Mouse (Mus musculus): ENCODE data around the gene Met. TPM values are rescaled to one million over a fixed set of nuclear protein-coding genes. Genes with fewer than 3 reads are reported as not detected.

Gene Met
- total RNA-seq, 1 experiment from 2014 or later: 1.0 TPM

- no peak for ATAC-seq (replicated peaks; ENCODE audit: insufficient number of reproducible peaks, low FRiP score, low TSS enrichment, poor library complexity, severe bottlenecking)
These were observed 22.2 kb downstream of the Met start for GRCm38 (mm10) chr6:17485782-17486181.

DNA sequence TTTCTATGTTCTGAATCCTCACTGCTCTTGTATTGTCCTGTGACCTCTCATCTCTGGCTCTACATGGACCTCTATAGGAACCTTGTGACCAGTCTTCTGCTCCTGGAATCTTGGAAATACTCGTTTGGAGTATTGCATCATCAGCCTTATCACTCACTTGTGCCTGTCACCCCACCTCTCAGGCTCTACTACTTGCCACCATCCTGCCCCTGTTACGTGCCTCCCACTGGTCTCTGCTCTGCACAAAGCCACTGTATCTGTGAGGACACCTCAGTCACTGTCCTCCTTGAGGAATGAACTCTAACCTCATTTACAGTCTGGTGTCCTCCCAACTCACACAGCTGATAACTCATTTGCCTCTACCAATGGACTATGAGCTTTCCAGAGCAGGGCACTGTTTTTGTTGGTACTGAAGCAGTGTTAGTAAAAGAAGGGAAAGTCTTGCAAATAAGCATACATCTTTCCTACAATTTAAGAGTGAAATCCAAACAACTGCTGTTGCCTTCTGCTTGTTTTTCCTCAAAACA lies 24.8 kb downstream of the Met start:
- ATAC-seq (replicated peaks; ENCODE audit: insufficient number of reproducible peaks, low FRiP score, low TSS enrichment, poor library complexity, severe bottlenecking): no peak

- ATAC-seq (replicated peaks; ENCODE audit: insufficient number of reproducible peaks, low FRiP score, low TSS enrichment, poor library complexity, severe bottlenecking): no peak
These were observed 27.2 kb downstream of the Met start for GRCm38 (mm10) chr6:17490786-17491185.

- ATAC-seq (replicated peaks; ENCODE audit: insufficient number of reproducible peaks, low FRiP score, low TSS enrichment, poor library complexity, severe bottlenecking): no peak
These were observed 27.9 kb downstream of the Met start for GRCm38 (mm10) chr6:17491502-17491901.

- no peak for ATAC-seq (replicated peaks; ENCODE audit: insufficient number of reproducible peaks, low FRiP score, low TSS enrichment, poor library complexity, severe bottlenecking)
These were observed 28.5 kb downstream of the Met start for GRCm38 (mm10) chr6:17492062-17492461.

GRCm38 (mm10) chr6:17495413-17495812 lies 31.8 kb downstream of the Met start:
- no peak for ATAC-seq (replicated peaks; ENCODE audit: insufficient number of reproducible peaks, low FRiP score, low TSS enrichment, poor library complexity, severe bottlenecking)

GRCm38 (mm10) chr6:17497366-17497765 lies 33.8 kb downstream of the Met start:
- ATAC-seq (replicated peaks; ENCODE audit: insufficient number of reproducible peaks, low FRiP score, low TSS enrichment, poor library complexity, severe bottlenecking): no peak

DNA sequence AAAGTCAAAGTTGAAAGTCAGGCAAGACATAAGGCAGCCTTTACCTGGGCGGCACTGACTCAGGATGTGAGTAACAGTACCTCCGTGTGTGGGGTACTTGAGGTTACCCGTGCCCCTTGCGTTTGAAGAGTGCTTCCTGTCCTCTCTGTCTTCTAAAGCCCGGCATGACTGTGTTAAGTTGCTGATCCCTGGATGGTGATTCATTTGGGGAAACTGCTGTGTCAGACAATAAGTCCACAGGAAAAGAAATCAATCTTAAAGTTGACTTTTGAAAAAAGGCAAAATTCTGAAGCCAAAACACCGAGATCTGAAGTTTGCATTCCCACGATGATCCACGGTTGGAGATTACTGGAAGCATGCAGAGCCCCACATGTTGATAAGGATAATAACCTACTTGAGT lies 35.2 kb downstream of the Met start:
- ATAC-seq (replicated peaks; ENCODE audit: insufficient number of reproducible peaks, low FRiP score, low TSS enrichment, poor library complexity, severe bottlenecking): no peak

DNA sequence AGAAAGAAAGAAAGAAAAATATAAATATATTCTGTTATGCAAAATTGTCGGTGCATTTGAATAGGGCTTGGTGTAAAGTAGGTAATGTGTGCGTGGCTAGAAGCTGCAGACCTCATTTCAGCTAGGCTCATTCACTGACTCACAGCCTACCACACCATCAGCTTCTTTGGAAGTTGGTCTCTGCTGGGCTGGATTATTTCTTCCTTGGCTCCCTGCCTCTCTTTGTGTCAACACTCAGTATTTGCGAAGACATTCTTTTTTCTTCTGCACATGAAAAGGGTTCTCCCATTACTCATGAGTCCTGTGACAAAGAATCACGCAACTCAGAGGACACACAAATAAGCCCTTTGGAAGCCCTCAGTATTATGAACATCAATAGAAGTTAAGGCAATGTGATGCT lies 37.8 kb downstream of the Met start:
- ATAC-seq (replicated peaks; ENCODE audit: insufficient number of reproducible peaks, low FRiP score, low TSS enrichment, poor library complexity, severe bottlenecking): no peak

GRCm38 (mm10) chr6:17502311-17502710 lies 38.7 kb downstream of the Met start:
- ATAC-seq (replicated peaks; ENCODE audit: insufficient number of reproducible peaks, low FRiP score, low TSS enrichment, poor library complexity, severe bottlenecking): no peak

DNA sequence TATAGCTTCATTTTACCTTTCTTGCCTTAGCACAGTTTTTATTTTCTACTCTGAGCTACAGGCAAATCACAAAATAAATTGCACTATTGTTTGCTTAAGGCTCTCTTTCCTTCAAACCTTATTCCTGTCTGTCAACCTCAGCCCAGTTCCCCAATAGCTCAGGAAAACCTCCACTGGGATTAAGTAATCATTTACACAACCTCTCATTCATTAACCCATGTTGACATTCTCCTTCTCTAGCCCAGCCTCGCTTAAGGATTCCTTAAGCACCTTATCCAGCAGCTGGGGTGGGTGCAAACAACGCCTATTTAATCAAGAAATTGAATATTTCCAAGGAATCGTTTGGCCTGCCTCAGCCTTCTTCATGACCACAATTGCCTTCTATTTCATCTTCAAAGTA lies 40.1 kb downstream of the Met start:
- no peak for ATAC-seq (replicated peaks; ENCODE audit: insufficient number of reproducible peaks, low FRiP score, low TSS enrichment, poor library complexity, severe bottlenecking)

DNA sequence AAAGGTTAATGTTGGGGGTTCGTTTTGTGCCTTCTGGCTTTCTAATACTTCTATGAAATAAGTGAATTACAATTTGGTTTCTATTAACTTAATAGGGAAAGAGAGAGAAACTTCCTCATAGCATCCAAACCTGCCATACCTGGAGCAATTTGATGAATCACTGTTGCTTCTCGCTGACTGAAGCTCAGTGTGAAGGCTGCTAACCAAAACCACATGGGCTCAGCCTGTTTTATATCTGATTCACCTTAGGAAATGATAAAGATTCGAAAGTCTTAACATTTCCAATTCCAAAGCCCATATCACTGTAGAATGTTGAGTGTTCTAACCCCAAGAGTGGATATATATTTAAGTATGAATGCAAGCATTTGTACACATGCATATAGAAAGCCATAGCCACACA lies 41.9 kb downstream of the Met start:
- ATAC-seq (replicated peaks; ENCODE audit: insufficient number of reproducible peaks, low FRiP score, low TSS enrichment, poor library complexity, severe bottlenecking): no peak

DNA sequence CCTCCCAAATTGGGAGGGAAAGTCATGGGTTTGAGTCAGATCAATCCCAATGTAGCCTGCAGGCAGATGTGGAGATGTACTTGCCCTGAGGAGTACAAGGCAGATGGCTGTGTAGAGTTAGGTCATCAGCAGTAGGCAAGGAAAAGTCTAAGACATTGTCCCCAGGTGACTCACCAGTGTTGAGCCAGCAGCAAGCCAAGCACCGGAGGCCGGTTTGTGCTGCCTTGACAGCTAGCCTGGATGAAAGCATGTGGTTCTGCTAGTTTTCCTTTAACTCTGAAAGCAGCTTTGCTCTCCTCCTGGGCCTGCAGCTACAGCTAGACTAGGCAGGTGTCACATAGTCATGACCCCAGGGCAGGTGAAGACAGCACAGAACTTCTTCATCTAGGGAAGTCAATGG lies 43.2 kb downstream of the Met start:
- ATAC-seq (replicated peaks; ENCODE audit: insufficient number of reproducible peaks, low FRiP score, low TSS enrichment, poor library complexity, severe bottlenecking): no peak

DNA sequence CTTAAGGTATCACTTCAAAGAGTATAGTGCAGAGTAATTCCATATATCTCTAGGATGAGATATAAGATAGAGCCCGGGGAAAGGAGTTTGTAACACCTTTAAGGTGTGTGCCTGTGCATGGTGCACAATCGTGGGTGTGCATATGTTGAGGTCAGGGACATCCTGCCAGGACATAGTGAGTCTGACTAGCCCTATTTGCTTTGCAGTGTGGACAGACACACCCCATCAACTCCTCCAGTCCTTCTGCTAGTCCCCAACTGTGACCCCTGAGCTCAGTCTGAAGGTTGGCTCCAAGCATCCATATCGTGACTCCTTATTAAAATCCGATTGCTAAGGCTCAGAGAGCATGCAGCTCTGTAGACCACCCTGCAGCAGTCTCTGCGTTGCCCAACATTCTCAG lies 44.6 kb downstream of the Met start:
- ATAC-seq (replicated peaks; ENCODE audit: insufficient number of reproducible peaks, low FRiP score, low TSS enrichment, poor library complexity, severe bottlenecking): no peak

- ATAC-seq (replicated peaks; ENCODE audit: insufficient number of reproducible peaks, low FRiP score, low TSS enrichment, poor library complexity, severe bottlenecking): no peak
These were observed 45.2 kb downstream of the Met start for GRCm38 (mm10) chr6:17508604-17509372.

DNA sequence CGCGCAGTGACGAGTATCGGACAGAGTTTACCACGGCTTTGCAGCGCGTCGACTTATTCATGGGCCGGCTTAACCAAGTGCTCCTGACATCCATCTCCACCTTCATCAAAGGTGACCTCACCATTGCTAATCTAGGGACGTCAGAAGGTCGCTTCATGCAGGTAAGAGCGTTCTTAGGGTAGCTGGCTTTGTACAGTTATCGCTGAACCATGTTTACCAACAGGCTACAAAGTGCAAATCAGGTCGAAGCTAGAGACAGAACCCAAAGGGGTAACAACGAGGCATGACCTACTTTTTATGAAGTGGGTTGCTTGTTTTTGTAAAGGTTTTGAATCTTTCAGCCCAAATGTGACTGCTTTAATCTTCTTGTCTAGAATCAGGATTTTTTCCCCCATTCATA lies 49.8 kb downstream of the Met start:
- no peak for ATAC-seq (replicated peaks; ENCODE audit: insufficient number of reproducible peaks, low FRiP score, low TSS enrichment, poor library complexity, severe bottlenecking)

DNA sequence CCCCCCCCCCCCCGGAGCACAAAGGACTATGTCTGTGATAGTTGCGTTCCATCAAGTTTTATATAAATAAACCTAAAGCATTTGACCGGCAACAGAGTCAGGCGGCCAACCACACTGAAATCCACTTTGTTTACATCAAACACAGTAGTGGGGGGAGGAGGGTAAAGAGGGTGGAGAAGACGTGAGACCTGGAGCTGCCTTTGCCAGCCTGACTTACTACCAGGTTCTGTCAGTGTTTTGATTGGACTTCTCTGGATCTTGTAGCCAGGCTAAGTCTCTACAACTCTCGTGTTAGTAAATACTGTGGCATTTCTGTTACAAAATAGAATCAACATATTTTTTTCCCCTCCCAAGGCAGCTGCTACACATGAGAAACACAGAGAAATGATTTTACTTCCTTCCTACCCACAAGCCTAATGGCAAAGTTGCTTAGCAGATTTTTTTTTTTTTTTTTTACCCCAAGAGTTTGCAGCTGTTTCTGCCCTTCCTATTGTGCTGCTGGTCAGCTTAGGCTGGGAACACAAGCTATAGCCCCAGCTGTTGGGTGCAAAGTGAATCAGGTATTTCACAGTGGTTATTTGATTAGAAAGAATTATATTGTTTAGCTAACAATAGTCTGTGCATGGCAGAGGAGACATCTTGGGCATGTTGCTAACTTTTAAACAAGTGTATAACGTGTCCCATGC lies 52.3 kb downstream of the Met start:
- ATAC-seq (replicated peaks; ENCODE audit: insufficient number of reproducible peaks, low FRiP score, low TSS enrichment, poor library complexity, severe bottlenecking): no peak

DNA sequence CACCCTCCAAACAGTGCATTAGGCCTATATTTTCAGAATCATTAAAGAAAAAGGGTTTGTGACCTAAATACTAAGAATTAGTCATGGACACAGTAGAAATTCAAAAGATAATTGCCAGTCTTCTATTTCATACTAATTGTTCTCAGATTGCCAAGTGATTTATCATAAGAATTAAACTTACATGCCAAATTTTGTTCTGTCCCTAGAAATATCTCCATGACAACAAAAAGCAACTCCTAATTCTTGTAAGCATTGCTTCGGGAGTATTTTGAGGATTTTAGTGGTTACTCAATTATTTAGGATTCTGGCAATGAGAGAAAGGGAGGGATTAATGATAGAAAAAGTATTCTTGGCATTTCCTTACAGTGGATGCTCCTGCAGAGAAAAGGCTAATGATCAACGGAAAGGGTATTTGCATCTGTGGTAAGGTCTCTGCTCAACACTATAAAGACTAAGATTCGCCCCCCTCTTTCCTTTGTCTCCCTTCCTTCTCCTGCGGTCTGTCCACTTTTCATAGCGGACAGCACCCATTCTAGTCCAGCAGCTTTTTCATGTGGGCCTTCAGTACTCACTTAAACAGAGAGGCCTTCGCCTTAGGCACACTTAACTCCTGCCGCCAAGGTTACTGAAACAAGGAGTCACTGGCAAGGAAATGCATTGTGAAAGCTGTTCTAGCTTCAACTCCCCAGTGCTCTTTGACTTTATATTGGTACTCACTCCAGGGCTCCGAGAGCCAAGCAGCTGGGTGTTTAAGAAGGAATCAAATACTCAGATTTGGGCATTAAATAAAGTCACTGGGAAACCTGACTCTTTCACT lies 58.5 kb downstream of the Met start:
- no peak for ATAC-seq (replicated peaks; ENCODE audit: insufficient number of reproducible peaks, low FRiP score, low TSS enrichment, poor library complexity, severe bottlenecking)

DNA sequence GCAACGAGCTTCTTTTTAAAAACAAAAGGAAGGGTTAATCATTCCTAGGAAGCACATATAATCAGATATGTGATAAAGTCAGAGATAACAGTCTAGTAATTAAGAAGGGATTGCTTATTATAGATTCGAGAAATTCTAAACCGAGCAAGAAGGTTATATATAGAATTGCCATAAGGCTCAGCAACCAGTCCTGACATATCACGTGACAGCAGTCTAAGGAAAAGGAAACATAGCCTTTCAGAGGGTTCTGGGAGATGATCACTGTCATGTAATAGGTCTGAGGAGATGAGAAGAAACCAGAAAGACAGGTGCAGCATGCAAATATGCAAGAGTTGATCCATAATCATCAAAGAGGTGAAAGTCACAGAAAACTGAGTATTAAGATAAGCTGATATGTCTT lies 59.3 kb downstream of the Met start:
- no peak for ATAC-seq (replicated peaks; ENCODE audit: insufficient number of reproducible peaks, low FRiP score, low TSS enrichment, poor library complexity, severe bottlenecking)

Measured in monocyte, adult 5-6 weeks (primary cell).